Mouse (Mus musculus): ENCODE data around the gene Fbf1.

Fbf1 gene

DNA sequence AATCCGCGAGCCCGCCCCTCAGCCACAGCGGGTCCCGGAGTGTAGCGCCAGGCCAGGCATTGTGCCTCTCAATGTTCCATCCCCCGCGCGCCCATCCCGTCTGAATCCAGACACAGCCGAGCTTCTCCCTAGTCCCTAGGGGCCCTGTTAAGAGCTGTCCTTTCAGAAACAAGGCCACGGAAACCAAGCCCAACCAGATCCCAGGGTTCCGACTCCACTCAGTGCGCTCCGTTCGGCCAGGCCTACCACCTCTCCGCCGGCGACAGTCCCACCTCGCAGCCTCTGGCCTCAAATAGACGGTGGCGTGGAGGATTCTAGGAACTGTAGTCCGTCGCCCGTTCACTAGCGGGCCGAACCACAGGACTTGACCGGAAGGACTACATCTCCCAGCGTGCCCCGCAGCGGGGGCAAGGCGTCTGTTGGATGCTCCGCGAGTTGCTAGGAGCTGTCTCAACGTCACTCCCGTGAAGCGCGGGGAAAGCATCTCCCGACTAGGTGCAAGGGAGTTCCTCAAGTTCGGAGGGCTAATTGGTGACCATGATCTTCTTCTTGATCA is at the start of gene Fbf1:
TSS of gene Fbf1 (minus strand) at position 283 of the 556 bp plus-strand sequence.
- DNase-seq (ENCODE audit: low read depth), result peak; percentile 95

DNA sequence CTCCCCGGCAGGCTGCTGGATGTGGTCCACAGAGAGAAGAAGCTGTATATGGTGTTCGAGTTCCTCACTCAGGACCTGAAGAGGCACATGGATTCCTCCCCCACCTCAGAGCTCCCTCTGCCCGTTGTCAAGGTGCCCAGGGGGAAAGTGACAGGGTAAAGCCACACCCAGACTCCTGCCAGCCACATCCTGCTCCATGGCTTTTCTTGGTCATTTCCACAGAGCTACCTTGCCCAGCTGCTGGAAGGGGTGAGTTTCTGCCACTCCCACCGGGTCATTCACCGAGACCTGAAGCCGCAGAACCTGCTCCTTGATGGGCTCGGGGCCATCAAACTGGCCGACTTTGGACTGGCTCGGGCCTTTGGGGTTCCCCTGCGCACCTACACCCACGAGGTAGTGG is 48.6 kb upstream of the Fbf1 start:
- DNase-seq (ENCODE audit: low read depth), result peak; percentile 41

DNA sequence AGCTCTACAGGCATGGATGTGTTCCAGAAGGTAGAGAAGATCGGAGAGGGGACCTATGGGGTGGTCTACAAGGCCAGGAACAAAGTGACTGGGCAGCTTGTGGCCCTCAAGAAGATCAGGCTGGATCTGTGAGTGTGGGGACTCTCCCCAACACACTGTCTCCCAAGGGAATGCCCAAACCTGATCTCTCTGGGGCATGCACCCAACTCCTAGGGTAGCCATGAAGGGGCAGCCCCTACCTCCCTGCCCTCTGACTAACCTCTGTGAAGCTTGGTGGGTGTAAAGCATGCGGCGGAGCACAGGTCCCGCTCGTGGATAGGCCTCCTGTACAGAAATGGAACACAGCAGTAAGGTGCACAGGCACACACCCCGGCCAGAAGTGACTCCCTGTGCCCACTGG is 48.0 kb upstream of the Fbf1 start:
- DNase-seq (ENCODE audit: low read depth), result no peak

- peak; percentile 51 for DNase-seq (ENCODE audit: low read depth)
Measured at GRCm38 (mm10) chr11:116215181-116215580, 47.2 kb upstream of the Fbf1 start.

- no peak for DNase-seq (ENCODE audit: low read depth)
Measured at GRCm38 (mm10) chr11:116213877-116214510, 46.0 kb upstream of the Fbf1 start.

DNA sequence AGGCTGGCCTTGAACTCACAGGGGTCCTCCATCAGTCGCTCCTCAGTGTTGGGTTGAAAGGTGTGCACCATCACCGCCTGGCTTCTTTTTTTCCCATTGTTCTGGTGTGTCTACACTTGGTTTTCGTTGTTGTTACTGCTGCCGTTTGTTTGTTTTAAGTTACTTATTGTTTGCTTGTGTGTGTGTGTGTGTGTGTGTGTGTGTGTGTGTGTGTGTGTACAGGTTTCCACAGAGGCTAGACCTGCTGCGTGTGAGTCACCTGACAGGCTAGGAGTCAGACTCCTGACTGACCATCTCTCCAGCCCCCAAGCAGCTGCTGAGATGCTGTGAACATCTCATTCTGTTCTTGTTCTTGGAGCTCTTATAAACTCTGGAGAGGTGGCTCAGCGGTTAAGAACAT is 44.9 kb upstream of the Fbf1 start:
- no peak for DNase-seq (ENCODE audit: low read depth)

- no peak for DNase-seq (ENCODE audit: low read depth)
Measured at GRCm38 (mm10) chr11:116210696-116211095, 42.7 kb upstream of the Fbf1 start.

DNA sequence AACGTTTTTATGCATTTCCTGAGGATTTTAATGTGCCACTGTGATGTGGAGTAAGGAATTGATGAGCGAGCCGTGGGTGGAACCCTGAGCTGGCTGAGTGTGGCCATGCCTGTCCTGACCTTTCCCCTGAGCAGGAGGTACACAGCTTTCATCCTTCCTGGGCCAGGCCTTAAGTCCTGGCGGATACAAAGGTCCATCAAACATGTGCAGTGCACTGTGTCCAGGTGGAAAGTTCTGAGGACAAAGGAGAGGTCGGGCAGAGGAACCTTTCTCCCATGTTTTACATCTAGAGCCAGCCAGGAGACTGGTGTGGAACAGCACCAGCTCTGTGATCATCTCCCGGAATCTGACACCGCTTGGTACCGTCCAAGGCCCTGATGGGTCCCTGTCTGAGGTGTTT is 41.3 kb upstream of the Fbf1 start:
- no peak for DNase-seq (ENCODE audit: low read depth)

GRCm38 (mm10) chr11:116208660-116209059 is 40.7 kb upstream of the Fbf1 start:
- DNase-seq (ENCODE audit: low read depth), result no peak

DNA sequence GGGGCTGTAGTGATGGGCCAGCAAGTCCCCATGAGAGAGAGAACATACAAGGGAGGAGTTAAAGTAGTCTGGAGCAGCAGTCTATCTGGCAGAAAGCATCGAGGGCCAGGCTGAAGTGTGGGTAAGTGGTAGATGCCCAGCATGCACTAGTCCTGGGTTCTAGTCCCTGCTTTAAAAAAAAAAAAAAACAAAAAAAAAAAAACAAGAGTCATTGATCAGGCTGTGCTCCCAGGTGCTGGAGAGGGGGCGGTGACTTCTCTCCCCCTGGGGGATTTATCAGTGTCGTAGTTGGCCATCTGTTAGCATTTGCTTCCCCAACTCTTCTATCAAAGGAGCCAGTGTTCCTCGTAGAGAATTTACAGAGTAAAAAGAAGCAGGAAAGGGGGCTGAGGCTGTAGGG is 38.7 kb upstream of the Fbf1 start:
- DNase-seq (ENCODE audit: low read depth), result no peak

GRCm38 (mm10) chr11:116203150-116203549 is 35.2 kb upstream of the Fbf1 start:
- peak; percentile 51 for DNase-seq (ENCODE audit: low read depth)

GRCm38 (mm10) chr11:116201151-116201550 is 33.2 kb upstream of the Fbf1 start:
- no peak for DNase-seq (ENCODE audit: low read depth)

GRCm38 (mm10) chr11:116198639-116199531 is 30.9 kb upstream of the Fbf1 start, which contains the start of the genes Ten1 and Acox1:
Gene Ten1 (plus strand): TSS chr11:116198855.
Gene Acox1 (minus strand): TSS chr11:116199045.
- peak; percentile 97 for DNase-seq (ENCODE audit: low read depth)

- DNase-seq (ENCODE audit: low read depth), result no peak
Measured at GRCm38 (mm10) chr11:116198132-116198531, 30.2 kb upstream of the Fbf1 start.

DNA sequence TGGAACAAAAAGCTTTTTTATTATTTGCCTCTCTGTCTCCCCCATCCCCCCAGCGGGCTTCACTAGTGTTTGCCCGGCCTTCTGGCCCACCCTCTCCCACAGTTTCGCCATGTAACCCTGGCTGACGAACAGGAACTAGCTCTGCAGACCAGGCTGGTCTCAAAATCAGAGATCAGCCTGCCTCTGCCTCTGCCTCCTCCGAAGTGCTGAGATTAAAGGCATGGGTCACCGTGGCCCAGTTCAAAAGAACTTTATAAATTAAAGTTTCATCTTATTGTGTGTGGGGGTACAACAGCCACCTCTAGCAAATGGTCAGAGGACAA is 29.6 kb upstream of the Fbf1 start:
- peak; percentile 54 for DNase-seq (ENCODE audit: low read depth)

GRCm38 (mm10) chr11:116196866-116197583 is 29.1 kb upstream of the Fbf1 start:
- peak; percentile 58 for DNase-seq (ENCODE audit: low read depth)

- no peak for DNase-seq (ENCODE audit: low read depth)
Measured at GRCm38 (mm10) chr11:116196336-116196735, 28.4 kb upstream of the Fbf1 start.

DNA sequence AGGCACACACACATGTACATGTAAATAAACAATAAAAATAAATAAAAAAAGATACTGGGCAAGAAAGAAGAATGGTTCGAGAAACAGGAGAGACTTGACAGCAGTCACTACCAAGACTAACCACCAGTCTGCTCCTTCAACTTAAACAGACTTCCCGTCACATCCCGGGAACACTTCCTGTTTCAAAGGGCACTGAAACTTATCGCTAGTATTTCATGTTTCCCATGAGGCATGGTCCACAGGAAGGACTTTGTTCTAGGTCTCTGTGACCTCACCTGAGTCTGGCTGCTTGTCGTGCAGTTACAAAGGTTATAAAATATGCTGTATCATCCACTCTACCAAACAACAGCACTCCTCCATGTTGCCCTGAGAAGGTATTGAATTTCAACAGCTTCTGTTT is 27.3 kb upstream of the Fbf1 start:
- DNase-seq (ENCODE audit: low read depth), result peak; percentile 88

DNA sequence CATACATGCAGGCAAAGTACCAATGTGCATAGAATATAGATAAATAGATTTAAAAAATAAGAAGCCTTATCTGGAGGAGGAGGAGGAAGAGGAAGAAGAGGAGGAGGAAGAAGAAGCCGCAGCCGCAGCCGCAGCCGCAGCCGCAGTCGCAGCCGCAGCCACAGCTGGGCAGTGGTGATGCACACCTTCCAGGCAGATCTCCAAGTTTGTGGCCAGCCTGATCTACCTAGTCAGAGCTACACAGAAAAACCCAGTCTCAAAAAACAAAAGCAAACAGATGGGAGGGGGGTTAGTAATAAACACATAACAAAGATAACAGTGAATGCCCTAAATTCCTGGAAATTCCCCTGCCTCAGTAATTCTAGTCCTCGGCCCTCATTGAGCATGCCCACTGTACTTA is 26.7 kb upstream of the Fbf1 start:
- DNase-seq (ENCODE audit: low read depth), result peak; percentile 86

DNA sequence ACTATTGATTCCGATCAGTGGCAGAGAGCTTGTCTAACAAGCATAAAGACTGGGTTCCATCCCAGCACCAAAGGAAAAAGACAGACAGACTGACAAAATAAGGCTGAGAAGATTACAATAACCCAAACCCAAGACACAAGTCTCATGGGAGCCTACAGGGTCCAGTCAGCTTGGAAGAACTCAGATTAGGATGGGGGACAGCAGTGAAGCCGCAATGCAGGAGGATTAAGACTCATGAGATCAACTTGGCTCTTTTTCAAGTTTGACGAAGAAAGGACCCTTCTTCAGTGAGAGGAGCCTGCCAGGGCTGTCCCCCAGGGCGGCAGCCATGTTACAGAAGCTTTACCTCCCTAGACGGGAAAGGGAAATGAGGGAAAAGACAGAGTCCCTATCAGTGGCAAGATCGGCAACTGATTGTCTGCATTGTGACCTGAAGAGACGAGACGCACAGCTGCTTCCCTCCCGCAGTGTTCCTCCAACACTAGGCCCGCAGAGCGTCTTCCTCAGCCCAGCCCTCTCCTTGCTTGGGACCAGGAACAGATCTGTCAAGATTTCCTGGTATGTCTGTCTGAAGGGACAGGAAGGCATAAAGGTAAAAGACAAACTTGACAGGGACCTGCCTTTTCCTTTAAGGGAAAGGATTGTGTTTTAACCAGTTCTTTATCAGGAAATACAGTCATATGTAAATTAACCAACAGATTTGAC is 19.4 kb upstream of the Fbf1 start:
- no peak for DNase-seq (ENCODE audit: low read depth)

- DNase-seq (ENCODE audit: low read depth), result no peak
Measured at GRCm38 (mm10) chr11:116186360-116186759, 18.4 kb upstream of the Fbf1 start.

DNA sequence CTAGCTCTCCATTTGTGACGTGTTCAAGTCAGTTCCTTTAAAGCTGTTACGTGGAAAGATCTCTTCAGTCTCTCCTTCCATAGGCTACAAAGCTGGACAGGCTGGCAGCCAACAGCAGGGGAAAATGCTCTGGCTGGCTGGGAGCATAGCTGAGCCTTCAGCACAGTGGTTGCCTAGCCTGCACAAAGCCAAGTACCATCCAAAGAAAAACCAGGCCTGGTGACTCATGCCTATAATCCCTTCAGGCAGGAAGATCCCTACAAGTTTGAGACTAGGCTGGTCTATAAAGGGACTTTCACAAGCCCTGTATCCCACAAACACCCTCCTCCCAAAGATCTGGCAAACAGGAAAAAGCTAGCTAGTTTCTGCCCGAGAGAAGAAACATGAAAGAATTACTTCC is 17.9 kb upstream of the Fbf1 start:
- no peak for DNase-seq (ENCODE audit: low read depth)
